27 mouse cellular contexts compared by ENCODE assay signal in genomic region chr3:60712896-60713295, GRCm38 (mm10).
"Had no signal": no experiment of that assay in that cellular context is flagged by ENCODE, and none has a peak within 500 bp of the region (broad histone marks: within the 10 kb centered on the region; RNA-seq: fewer than 3 reads in every experiment).

No protein-coding gene starts in this region.

- H3K4me3 ChIP-seq: heart, embryonic 12.5 days; heart, embryonic 13.5 days; heart, embryonic 15.5 days; hindbrain, embryonic 10.5 days; hindbrain, embryonic 12.5 days; hindbrain, embryonic 13.5 days; hindbrain, embryonic 15.5 days; intestine, embryonic 15.5 days; kidney, embryonic 15.5 days; layer of hippocampus, adult 2 months; left cerebral cortex, adult 2 months had no signal

- DNase-seq: heart, postnatal 10 days; heart, postnatal 14 days; heart, postnatal 36 days; heart, postnatal 4 days; kidney, adult 11 months; kidney, adult 18-20 months; kidney, adult 2 months; kidney, adult 8-10 months; kidney, adult 9 months; kidney, postnatal 10 days; kidney, postnatal 14 days; kidney, postnatal 25 days; kidney, postnatal 36 days; kidney, postnatal 4 days; layer of hippocampus, adult 9-11 months; layer of hippocampus, postnatal 36 days had no signal

- H3K4me1 ChIP-seq: heart, embryonic 12.5 days; heart, embryonic 13.5 days; heart, embryonic 15.5 days; hindbrain, embryonic 10.5 days; hindbrain, embryonic 12.5 days; hindbrain, embryonic 13.5 days; hindbrain, embryonic 15.5 days; intestine, embryonic 15.5 days; kidney, embryonic 15.5 days had no signal
